Mouse (Mus musculus) left cerebral cortex, postnatal 10 days (tissue): ENCODE measurements around the gene Polr3b. TPM values are rescaled to one million over a fixed set of nuclear protein-coding genes. Genes with fewer than 3 reads are reported as not detected.

Source experiments
- DNase-seq, 2 experiments: peaks; one replicate each; pipeline ENCODE4 v3.0.0; 2021 to 2022; ENCODE audit warnings: low spot score in 2 of 2, mixed read lengths in 1 of 2; ENCODE audit errors: extremely low spot score in 1 of 2
- intact Hi-C: fragments of 180-260 bp; cut with DNase I; formaldehyde crosslinking; loops from one replicate; pipeline ENCODE4 v1.15.1; 2025
- total RNA-seq, 2 experiments: library from RNA; stranded (reverse); gene quantifications; 2 replicates each; pipeline ENCODE4 v1.2.3; 2021

Gene Polr3b
- total RNA-seq, 2 experiments from 2014 or later, result 16.1 to 16.5 TPM

DNA sequence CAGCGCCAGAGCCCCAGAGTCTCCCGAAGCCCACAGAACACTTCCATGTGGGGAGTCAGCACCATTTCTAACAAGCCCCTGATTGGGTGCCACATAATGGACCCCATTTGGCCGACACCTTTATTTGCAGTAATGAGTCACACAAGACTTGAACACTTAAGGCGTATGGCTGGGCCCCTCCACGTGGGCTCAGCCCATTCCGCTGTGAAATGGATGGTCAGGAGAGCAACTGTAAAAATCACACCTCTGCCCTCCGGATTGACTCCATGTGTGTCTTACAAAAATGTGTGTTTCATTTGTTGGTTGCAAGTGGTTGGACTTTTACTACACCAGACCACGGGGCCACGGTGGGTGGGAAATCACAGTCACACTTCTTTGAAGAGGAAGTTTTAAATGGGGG lies 108.9 kb downstream of the Polr3b start:
- DNase-seq, result no peak
- intact Hi-C loops, result no loop called here

DNA sequence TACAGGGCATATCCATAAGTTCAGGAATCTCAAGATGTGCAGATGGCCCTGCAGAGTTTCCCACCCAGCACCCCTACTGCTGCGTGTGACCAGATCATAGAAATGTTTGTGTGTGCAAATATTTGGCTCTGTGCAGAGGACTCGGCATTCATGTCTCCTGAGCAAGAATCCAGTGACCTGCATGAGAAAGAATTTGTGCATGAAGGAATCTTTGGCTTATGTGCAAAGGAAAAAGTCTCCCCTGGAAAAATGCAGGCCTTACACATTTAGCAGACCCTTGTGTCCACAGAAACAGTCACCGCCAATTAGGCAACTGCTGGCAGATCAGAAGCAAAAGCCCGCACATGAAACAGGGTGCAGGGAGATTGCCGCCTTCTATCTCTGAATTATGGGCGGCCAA lies 111.4 kb downstream of the Polr3b start:
- intact Hi-C loops, result no loop called here

DNA sequence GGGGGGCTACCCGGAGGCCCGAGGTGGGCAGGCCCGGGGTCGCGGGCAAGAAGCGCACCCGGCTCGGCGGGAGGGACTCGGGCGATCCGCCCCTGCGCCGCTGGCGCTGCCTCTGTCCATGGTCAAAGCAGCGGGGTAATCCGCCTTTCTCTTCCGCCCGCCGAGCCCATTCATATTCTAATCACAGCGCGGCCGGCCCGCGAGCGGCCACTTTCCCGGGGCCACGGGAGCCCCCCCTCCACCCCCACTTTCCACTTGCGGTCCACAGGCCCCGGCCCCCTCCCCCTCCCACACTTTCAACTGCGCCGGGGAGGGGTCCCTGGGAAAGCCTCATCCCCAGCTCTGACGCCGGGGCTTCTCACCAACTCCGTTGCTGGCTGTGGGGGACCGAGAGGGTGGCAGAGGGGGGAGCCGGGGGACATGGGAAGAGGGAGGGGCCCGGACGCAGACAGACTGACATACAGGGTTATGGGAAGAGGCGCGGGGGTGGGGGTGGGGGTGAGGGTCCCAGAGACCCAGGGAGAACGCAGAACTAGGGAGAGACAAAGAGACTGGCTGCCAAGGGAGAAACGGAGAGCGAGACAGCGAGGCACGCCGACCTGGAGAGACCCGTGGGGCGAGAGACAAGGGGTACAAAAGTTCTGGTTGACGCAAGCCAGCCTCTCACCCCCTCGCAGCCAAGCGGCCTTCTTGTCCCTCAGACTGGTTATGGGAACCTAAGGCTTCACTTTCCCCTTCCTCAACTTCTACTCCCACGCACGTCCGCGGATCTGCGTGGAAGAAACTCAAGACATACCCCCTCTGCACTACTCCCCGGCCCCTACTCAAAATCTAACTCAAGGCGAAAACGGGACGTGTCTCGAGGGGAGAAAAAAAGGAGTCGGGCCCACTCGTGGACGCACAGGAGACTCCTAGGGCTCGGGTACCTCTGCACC lies 133.0 kb downstream of the Polr3b start:
- intact Hi-C loops, result loop anchor here (10.0 kb wide), 1 partner anchor 100 kb away; no protein-coding TSS in a partner anchor

More for the DNA sequence above, 111.4 kb downstream of the Polr3b start:
- no peak for DNase-seq

DNA sequence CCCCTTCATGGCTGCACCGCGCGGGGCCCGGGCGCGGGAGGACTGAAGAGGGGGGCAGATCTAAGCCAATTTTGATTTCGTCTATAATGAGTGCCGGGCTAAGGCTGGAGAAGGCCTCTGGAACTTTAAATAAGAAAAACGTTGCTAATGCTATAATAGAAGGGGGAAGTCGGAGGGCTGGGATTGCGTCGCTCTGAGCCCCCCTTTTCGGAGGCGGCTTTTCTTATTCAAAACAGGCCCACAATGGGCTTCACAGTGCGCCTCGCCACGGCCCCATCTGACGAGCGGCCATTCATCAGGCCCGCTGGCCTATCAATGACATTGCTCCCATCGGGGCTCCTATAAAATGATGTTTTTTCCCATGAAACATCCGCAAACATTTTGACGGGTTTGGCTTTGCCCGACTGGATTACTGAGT lies 133.7 kb downstream of the Polr3b start, which contains the start of gene Rfx4:
Rfx4 (plus strand) TSS at position 277 of the 418 bp plus-strand sequence.
- intact Hi-C loops, result loop anchor here (10.0 kb wide), 1 partner anchor 101 kb away; no protein-coding TSS in a partner anchor
- peak in 1 of 2 experiments; percentile 42 for DNase-seq

More for the DNA sequence above, 133.0 kb downstream of the Polr3b start:
- peak in 1 of 2 experiments; percentile 61 for DNase-seq

DNA sequence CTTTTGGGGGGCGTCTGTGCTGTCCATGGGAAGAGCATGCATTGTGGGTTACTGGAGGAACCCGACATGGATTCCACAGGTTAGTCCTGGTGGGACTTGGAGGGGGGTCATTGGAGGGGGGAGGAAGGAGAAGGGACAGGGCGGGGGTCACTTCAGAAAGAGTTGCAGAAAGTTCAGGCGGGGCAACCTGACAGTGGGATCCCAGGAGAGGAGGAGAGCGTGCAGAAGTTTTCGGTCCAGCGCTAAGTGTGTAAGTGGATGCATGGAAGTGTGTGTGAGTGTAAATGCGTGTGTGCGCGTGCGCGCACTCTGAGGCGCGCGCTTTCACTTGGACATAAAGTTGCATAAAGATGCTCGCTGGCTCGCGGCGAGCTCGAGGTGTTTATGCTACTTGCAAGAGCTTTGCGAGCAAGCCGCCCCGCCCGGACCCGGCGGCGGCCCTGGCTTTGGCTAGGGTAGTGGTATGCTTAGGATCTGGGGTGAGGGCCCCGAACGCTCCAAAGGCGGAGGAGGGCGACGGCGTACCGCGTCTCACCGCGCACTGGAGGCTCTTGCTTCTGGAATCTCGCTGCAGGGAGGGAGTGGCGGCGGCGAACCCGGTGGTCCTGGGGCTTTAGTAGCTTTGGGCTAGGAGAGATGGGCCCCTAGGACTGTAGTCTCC lies 134.5 kb downstream of the Polr3b start:
- DNase-seq, result peak in 1 of 2 experiments; percentile 40
- intact Hi-C loops, result loop anchor here (10.0 kb wide), 1 partner anchor 102 kb away; no protein-coding TSS in a partner anchor

DNA sequence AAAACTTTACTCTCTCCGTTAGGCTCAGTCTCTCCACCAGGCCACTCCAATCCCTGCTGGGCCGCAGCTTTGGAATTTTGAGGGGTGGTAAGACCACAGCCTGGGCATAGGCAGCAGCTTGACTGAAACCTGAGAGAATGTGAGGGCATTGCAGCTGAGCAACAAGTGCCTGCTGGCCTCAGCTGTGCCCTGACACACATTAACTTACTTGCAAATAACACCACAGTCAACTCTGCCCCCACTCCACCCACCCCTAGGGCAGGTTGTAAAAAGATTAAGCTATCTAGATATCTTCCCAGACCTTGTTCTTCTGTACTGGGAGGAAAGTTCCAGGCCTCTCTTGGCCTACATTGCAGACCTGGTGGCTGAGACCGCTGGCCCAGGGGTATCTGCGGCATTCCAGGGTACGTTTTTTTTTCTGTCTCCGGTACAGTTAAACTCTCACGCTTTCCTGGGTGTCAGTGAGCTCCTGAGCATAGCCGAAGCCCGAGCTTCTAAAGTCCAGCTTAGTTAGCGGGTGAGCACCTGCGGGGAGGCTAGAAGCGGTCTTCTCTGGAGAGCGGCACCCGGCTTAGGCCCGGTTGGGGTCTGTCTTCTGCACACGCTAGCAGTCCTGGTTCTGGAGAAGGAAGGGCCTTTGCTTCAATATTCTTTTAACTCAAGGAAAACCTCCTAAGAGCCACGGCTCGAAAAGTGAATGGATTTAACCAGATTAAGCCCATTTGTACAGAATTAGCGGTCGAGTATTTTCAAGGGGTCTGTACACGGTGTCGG lies 135.5 kb downstream of the Polr3b start:
- no peak for DNase-seq
- intact Hi-C loops, result loop anchor here (10.0 kb wide), 1 partner anchor 103 kb away; no protein-coding TSS in a partner anchor

DNA sequence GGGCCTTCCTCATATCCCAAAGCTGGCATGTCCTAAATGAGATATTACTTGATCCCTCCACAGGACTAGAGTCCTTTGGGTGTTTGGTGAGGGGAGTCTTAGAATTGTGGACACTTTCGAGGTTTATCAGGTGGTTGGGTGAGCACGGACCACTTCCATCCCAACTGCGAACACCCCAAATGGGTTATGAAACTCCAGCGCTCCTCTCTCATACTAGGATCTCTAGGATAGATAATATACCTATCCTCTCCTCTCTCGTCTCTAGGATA lies 136.0 kb downstream of the Polr3b start:
- intact Hi-C loops, result loop anchor here (10.0 kb wide), 1 partner anchor 103 kb away; no protein-coding TSS in a partner anchor

DNA sequence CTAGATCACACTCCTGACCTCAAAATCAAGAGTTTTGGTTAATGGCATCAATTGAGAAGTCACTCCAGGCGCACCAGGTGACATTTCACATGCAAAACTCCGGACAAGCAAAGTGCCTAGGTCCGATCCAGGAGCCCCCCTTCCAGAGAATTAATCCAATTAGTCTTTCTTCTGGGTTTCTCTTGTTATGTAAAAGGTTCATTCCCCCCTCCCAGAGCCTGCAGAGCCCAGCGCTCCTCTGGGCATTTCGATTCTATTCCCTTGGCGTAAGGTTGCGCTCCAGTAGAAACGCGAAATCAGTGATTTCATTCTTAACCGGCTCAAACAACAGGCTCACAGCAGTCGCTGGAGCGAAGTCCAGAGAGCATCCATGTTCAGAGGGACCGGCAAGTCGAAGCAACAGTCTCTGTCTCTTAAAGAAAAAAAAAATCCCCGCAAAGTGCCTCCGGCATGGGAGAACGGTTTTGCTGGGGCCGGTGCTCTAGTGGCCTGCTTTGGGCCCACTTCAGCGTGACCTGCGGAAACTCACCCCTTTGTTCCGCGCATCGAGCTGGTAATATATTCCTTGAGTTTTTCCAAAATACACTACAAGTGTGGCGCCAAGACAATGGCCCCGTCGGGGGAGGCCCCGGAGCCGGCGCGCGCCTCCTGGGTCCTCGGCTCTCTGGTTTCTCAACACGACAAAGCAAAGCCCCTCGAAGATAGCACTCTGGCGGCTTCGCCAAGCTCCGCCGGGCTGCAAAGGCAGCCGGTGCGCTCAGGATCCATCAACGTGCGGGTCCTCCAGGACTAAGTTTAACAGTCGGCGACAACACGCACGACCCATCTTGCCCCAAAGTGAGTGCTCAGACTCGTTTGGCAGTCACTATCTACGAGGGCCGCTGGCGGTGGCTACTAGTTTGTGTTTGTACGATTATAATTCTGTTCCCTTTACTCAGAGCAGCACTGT lies 136.7 kb downstream of the Polr3b start:
- DNase-seq, result no peak

More for the DNA sequence above, 136.0 kb downstream of the Polr3b start:
- DNase-seq, result no peak

DNA sequence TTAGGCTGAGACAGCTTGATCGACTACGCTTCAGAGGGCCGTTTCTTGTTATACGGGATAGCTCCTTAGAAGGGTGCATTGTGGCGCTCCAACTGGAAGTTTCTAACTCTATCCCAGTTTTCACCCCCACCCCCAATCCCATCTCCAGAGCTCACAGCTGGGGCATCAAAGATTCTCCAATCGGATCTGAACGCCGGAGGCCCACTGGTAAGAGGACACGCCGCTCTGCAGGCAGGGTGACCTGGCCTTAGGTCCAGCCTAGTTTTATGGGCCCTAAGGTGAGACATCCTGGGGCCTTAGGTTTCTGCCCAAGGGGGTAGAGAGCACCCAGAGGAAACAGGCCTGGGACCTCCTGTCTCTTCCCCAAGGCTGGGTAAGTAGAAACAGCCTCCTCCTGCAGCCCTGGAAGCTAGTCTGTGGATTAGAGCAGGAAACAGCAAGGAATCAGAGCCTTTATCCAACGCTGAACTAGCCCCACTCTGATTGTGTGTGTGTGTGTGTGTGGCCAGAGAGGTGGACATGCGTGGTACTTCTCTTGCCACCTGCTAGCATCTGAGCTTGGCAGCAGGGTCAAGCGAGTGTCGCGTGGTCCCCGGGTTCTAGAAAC lies 137.5 kb downstream of the Polr3b start:
- intact Hi-C loops, result loop anchor here (10.0 kb wide), 1 partner anchor 105 kb away; no protein-coding TSS in a partner anchor
- no peak for DNase-seq

More for the DNA sequence above, 136.7 kb downstream of the Polr3b start:
- intact Hi-C loops, result loop anchor here (10.0 kb wide), 1 partner anchor 104 kb away; no protein-coding TSS in a partner anchor

DNA sequence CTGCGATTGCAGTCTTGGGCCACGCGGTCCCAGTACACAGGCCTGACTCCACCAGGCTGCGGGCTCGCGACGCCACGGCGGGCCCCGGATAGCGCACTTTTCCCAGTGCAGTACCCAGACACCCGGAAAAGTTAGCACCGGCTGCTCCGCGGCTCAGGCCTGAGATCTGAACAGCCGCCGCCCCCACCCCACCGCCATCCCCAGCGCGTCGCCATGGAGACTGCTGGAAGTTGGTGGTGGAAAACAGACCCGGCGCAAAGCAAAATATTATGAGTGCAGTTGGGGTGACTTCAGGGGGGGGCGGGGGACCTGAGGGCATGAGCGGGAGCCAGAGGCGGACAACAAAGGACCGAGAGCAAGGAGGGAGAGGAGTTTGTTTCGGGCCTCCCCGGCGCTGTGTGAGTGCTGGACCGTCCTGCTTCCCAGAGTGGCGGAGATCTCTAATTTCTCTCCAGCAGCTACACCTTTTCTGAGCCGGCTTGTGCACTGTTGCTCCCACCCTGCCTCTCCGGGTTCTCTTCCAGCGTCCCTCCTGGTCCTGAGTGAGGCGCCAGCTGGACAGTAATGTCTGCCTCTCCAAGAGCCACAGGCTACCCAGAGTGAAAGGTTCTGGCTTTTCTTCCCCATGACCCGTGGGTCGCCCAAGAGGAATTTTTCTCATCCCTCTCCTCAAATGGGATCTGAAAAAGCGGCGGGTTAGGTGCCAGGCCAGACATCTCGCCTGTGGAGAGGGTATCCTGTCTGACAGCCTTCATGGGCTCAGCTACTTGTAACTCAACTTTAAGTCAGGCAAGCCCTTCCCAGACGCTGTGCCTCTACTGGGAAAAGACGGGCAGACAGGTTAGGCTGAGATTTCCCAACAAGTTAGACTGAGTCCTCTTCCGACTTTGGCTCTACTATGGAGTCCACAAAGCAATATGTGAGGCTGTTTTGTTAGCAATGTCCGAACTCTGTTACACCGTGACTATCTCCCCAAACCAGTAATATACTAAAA lies 138.3 kb downstream of the Polr3b start:
- intact Hi-C loops, result no loop called here
- DNase-seq, result peak in 1 of 2 experiments; percentile 50

DNA sequence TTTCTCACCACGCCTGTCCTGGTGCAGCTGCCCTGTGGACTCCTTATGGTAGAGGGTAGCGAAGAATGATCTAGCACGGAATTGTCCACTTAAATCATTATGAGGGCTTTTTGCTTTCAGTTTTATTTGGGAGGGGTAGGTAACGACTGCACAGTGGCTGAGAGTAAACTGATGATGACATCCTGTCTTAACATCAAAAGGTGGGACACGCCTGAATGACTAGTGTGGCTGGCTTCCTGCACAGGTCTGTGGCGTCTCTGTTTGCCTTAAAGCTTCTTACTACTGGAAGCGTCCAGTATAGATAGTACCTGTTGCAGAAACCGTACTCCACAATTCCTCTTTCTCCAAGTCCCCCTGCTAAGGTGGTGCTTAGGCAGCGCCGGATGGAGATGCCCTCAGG lies 146.7 kb downstream of the Polr3b start:
- intact Hi-C loops, result no loop called here
- no peak for DNase-seq

DNA sequence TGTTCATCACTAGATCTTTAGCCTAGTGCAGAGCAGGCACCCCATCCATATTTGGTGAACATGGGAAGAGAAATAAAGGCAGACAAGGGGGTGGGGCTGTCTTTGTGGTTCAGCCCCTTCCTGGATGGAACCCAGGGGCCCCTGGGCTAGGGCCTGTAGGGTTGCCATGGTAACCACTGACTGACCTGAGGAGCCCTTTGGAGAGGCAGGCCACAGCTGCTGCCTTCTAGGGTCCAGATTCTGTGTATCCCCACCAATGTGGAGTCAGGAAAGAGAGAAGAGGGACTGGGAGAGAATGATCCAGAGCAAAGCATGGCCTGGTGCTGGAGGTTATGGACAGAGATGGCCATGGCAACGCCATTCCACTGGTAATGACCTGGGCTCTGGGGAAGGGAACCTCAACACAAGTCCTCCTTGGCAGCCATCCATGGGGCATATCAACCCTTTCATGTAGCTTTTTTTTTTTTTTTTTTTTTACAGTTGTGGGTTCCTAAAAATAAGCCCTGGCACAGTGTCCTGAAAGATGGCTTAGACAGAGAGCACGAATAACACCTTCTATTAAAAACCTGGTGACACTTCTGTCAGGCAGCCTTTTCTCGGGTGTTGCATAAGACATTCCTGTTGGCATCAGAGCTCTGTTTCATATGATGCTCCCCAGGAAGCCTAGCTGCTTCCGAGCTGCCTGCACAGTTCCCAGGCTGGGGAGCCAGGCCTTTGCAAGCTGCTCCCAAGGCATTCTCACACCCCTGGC lies 150.5 kb downstream of the Polr3b start:
- DNase-seq, result peak in 1 of 2 experiments; percentile 46
- intact Hi-C loops, result no loop called here

DNA sequence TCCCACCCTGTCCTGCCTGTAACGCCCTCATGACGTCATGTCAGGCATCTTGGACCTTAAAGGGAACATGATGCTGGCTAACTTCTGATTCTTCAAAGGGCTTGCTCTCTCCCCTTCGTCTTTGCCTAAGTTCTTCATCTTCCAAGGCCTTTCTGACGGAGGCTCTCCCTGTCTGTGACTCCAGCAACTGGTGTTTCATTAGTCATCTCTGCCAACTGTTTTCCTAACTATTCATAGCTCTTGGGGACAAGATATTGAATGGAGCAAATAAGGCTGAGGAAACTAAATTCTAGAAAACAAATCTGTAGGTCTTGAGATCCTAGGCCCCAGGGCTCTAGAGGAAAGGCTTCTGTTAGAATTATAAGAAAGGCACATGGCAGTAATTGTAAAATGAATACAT lies 151.8 kb downstream of the Polr3b start:
- intact Hi-C loops, result no loop called here
- DNase-seq, result no peak

DNA sequence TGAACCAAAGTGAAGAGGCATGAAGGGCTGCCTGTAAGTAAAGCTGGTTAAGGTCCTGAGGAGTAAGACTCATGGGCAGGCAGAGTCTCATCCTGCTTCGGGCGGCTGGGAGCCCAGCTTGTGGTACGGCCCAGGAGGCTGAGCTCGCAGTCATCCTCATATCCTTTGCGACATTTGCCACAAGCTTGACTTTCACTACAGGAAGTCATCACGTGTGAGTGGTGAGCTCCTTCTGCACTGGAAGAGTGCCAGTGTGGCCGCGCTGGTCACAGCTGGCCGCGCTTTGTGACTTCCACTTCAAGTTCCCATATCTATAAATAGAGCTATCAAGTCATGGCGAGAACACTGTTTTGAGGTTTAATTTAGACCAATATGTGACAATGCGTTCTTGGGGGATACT lies 152.5 kb downstream of the Polr3b start:
- DNase-seq, result peak in 1 of 2 experiments; percentile 84
- intact Hi-C loops, result no loop called here
